Mouse (Mus musculus) CH12.LX (cell line): ENCODE measurements around the gene Gimap9.

Experiments
- CHD1 ChIP-seq: IDR thresholded peaks from 2 replicates; pipeline ENCODE4 v1.6.1; 2012; ENCODE audit warnings: low read depth, low read length, improper control_type of control experiment, inconsistent platforms
- CHD2 ChIP-seq: IDR thresholded peaks from 2 replicates; pipeline ENCODE4 v1.6.1; 2011; ENCODE audit warnings: low read length, improper control_type of control experiment
- CTCF ChIP-seq, 2 experiments: IDR thresholded peaks in 1 of 2; conservative IDR thresholded peaks in 1 of 2; 2 replicates each; pipeline ENCODE4 v1.5.1; 2011 to 2012; ENCODE audit warnings: low read depth in 2 of 2, low read length in 2 of 2, improper control_type of control experiment in 1 of 2, inconsistent platforms in 1 of 2, mild to moderate bottlenecking in 1 of 2, moderate library complexity in 1 of 2
- HCFC1 ChIP-seq: IDR thresholded peaks from 2 replicates; pipeline ENCODE4 v1.6.1; 2012; ENCODE audit warnings: low read depth, mild to moderate bottlenecking, inconsistent platforms, low read length, improper control_type of control experiment
- KAT2A ChIP-seq: IDR thresholded peaks from 2 replicates; pipeline ENCODE4 v1.6.1; 2012; ENCODE audit warnings: low read length, improper control_type of control experiment, inconsistent platforms; ENCODE audit not compliant: insufficient replicate concordance
- MYC ChIP-seq: IDR thresholded peaks from 2 replicates; pipeline ENCODE4 v1.6.1; 2011; ENCODE audit warnings: low read depth, mild to moderate bottlenecking, improper control_type of control experiment, low read length
- NELFE ChIP-seq: IDR thresholded peaks from 2 replicates; pipeline ENCODE4 v1.6.1; 2011; ENCODE audit warnings: low read depth, low read length, improper control_type of control experiment
- POLR2AphosphoS2 ChIP-seq: IDR thresholded peaks from 2 replicates; pipeline ENCODE4 v1.6.1; 2011; ENCODE audit warnings: low read depth, low read length, improper control_type of control experiment
- SMC3 ChIP-seq: IDR thresholded peaks from 2 replicates; pipeline ENCODE4 v1.6.1; 2011; ENCODE audit warnings: low read depth, low read length, improper control_type of control experiment
- TBP ChIP-seq: conservative IDR thresholded peaks from 2 replicates; pipeline ENCODE4 v1.6.1; 2011; ENCODE audit warnings: low read depth, low read length, improper control_type of control experiment
- UBTF ChIP-seq: IDR thresholded peaks from 2 replicates; pipeline ENCODE4 v1.6.1; 2012; ENCODE audit warnings: low read depth, mild to moderate bottlenecking, inconsistent platforms, low read length, improper control_type of control experiment, moderate library complexity
- USF1 ChIP-seq: IDR thresholded peaks from 2 replicates; pipeline ENCODE4 v1.6.1; 2014; ENCODE audit warnings: low read depth, mild to moderate bottlenecking, inconsistent platforms, low read length, improper control_type of control experiment

DNA sequence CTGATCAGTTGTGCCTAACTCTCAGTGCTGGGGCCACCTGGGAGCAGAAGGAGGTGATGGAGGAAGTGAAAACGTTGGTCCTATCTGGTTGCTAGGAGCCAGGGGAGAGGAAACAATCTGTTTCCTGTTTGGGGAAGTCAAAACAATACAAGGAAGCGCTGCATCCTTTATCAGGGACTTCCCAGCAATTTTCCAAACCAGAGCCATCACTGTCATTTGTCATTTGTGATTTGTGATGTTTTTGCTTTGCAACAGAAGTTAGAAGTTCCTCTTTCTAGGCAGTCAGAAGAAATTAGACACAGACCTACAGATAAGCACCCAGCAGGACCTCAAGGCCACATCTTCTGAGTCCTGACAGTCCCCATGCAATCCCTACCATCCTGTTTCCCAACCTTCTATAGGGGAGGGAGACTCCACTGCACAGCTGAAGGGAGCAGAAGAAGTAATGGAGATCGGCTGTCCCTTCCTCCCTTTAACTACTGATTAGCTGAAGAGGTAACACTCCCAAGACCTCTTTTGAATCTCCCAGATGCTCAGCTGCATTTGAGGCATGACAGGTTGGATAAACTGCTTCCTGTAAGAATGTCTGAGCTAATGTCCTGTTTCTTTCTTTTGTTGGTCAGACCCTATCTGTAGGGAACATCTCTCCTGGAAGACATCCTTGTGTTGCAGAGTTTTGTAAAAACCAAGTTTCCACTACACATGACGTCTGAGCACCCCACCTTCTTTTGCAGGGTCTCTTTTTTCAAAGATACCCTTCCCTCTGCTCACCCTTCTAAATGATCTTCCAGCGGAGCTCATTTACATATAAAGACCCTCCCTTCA lies 24.5 kb downstream of the Gimap9 start:
- no peak for TF ChIP-seq CTCF (conservative IDR thresholded peaks at IDR 0.05 in 1 of 2, IDR thresholded peaks at IDR 0.05 in 1 of 2; ENCODE audit: low read depth in 2 of 2, low read length in 2 of 2)
- TF ChIP-seq TBP: peak; percentile 58
- no peak for TF ChIP-seq HCFC1
- TF ChIP-seq UBTF: no peak
- peak; percentile 91 for TF ChIP-seq CHD2
- no peak for TF ChIP-seq USF1
- TF ChIP-seq POLR2AphosphoS2: peak; percentile 87
- TF ChIP-seq KAT2A: peak; percentile 61; the same call in 1 of the 2 replicates
- TF ChIP-seq MYC: peak; percentile 84; the same call in 1 of the 2 replicates
- peak; percentile 40; the same call in 1 of the 2 replicates for TF ChIP-seq CHD1
- 0 out of 2 replicates have a peak, but pooled peaks have one; percentile 32 for TF ChIP-seq NELFE
- TF ChIP-seq SMC3: no peak
